Mouse (Mus musculus): ENCODE measurements at regions not wholly inside any gene's neighbourhood (a gene's known extent, or its start where the extent isn't known, plus 50 kb on each side); places are given as distances from the start of the nearest gene placed in this dataset.

- H3K9ac ChIP-seq (ENCODE audit: low read length) = no peak overlapping the region
- ATAC-seq (ENCODE audit: low FRiP score) = no peak
- 96% methylated on average over 1 of the region's 1 CpGs for WGBS
Measured at GRCm38 (mm10) chr6:108910330-108910729, 81.9 kb downstream of the Edem1 start.

GRCm38 (mm10) chr6:108912539-108912938 is 84.1 kb downstream of the Edem1 start:
- WGBS = 54% methylated on average over 7 of the region's 7 CpGs
- Histone ChIP-seq H3K9ac (ENCODE audit: low read length) (no peak overlapping the region), H3K4me1 (ENCODE audit: control insufficient read depth, insufficient read depth, low read length) (no peaks in the 10 kb centered on the region), H3K4me3 (ENCODE audit: low read depth, low read length) (no peak overlapping the region), H3K27me3 (ENCODE audit: control insufficient read depth, insufficient read depth, low read length) (no peaks in the 10 kb centered on the region), H3K4me2 (no peak overlapping the region), H3K9me3 (ENCODE audit: control insufficient read depth, low read length) (no peaks in the 10 kb centered on the region), H3K27ac (ENCODE audit: low read depth, low read length) (no peak overlapping the region), H3K36me3 (ENCODE audit: control insufficient read depth, insufficient read depth, low read length) (no peaks in the 10 kb centered on the region)
- ATAC-seq (ENCODE audit: low FRiP score) = no peak
- no peak for DNase-seq (ENCODE audit: low spot score, missing footprints)

More at GRCm38 (mm10) chr6:108910330-108910729, 81.9 kb downstream of the Edem1 start:
- Histone ChIP-seq H3K9me3 (ENCODE audit: control insufficient read depth, low read length) (no peaks in the 10 kb centered on the region), H3K27ac (ENCODE audit: low read depth, low read length) (no peak overlapping the region), H3K36me3 (ENCODE audit: control insufficient read depth, insufficient read depth, low read length) (no peaks in the 10 kb centered on the region), H3K4me3 (ENCODE audit: low read depth, low read length) (no peak overlapping the region), H3K27me3 (ENCODE audit: control insufficient read depth, insufficient read depth, low read length) (no peaks in the 10 kb centered on the region), H3K4me2 (no peak overlapping the region), H3K4me1 (ENCODE audit: control insufficient read depth, insufficient read depth, low read length) (no peaks in the 10 kb centered on the region)
- no peak for DNase-seq (ENCODE audit: low spot score, missing footprints)

- H3K36me3 ChIP-seq (ENCODE audit: control insufficient read depth, insufficient read depth, low read length) = no peaks in the 10 kb centered on the region
- 74% methylated on average over 2 of the region's 2 CpGs for WGBS
- H3K4me1 ChIP-seq (ENCODE audit: control insufficient read depth, insufficient read depth, low read length) = no peaks in the 10 kb centered on the region
- H3K9ac ChIP-seq (ENCODE audit: low read length) = no peak overlapping the region
- DNase-seq (ENCODE audit: low spot score, missing footprints) = no peak
- H3K4me3 ChIP-seq (ENCODE audit: low read depth, low read length) = no peak overlapping the region
- no peaks in the 10 kb centered on the region for H3K9me3 ChIP-seq (ENCODE audit: control insufficient read depth, low read length)
- H3K4me2 ChIP-seq = no peak overlapping the region
- no peak overlapping the region for H3K27ac ChIP-seq (ENCODE audit: low read depth, low read length)
- ATAC-seq (ENCODE audit: low FRiP score) = no peak
- H3K27me3 ChIP-seq (ENCODE audit: control insufficient read depth, insufficient read depth, low read length) = no peaks in the 10 kb centered on the region
Measured at GRCm38 (mm10) chr6:108919372-108919913, 91.0 kb downstream of the Edem1 start.

GRCm38 (mm10) chr6:108921181-108921580 is 92.7 kb downstream of the Edem1 start:
- WGBS = 91% methylated on average over 3 of the region's 3 CpGs
- no peak overlapping the region for H3K27ac ChIP-seq (ENCODE audit: low read depth, low read length)
- no peak for ATAC-seq (ENCODE audit: low FRiP score)

GRCm38 (mm10) chr6:108922564-108922963 is 94.1 kb downstream of the Edem1 start:
- H3K9me3 ChIP-seq (ENCODE audit: control insufficient read depth, low read length) = no peaks in the 10 kb centered on the region
- H3K27ac ChIP-seq (ENCODE audit: low read depth, low read length) = no peak overlapping the region
- WGBS = 83% methylated on average over 6 of the region's 6 CpGs
- no peak overlapping the region for H3K9ac ChIP-seq (ENCODE audit: low read length)
- H3K27me3 ChIP-seq (ENCODE audit: control insufficient read depth, insufficient read depth, low read length) = no peaks in the 10 kb centered on the region
- H3K4me1 ChIP-seq (ENCODE audit: control insufficient read depth, insufficient read depth, low read length) = no peaks in the 10 kb centered on the region
- H3K36me3 ChIP-seq (ENCODE audit: control insufficient read depth, insufficient read depth, low read length) = no peaks in the 10 kb centered on the region
- ATAC-seq (ENCODE audit: low FRiP score) = no peak
- no peak overlapping the region for H3K4me2 ChIP-seq
- DNase-seq (ENCODE audit: low spot score, missing footprints) = no peak
- H3K4me3 ChIP-seq (ENCODE audit: low read depth, low read length) = no peak overlapping the region

More at GRCm38 (mm10) chr6:108921181-108921580, 92.7 kb downstream of the Edem1 start:
- Histone ChIP-seq H3K4me3 (ENCODE audit: low read depth, low read length) (no peak overlapping the region), H3K4me1 (ENCODE audit: control insufficient read depth, insufficient read depth, low read length) (no peaks in the 10 kb centered on the region), H3K36me3 (ENCODE audit: control insufficient read depth, insufficient read depth, low read length) (no peaks in the 10 kb centered on the region), H3K9me3 (ENCODE audit: control insufficient read depth, low read length) (no peaks in the 10 kb centered on the region), H3K27me3 (ENCODE audit: control insufficient read depth, insufficient read depth, low read length) (no peaks in the 10 kb centered on the region), H3K9ac (ENCODE audit: low read length) (no peak overlapping the region), H3K4me2 (no peak overlapping the region)
- DNase-seq (ENCODE audit: low spot score, missing footprints) = no peak

GRCm38 (mm10) chr6:108928981-108929380 is 100.5 kb downstream of the Edem1 start:
- H3K36me3 ChIP-seq (ENCODE audit: control insufficient read depth, insufficient read depth, low read length) = no peaks in the 10 kb centered on the region
- no peak for DNase-seq (ENCODE audit: low spot score, missing footprints)
- H3K9me3 ChIP-seq (ENCODE audit: control insufficient read depth, low read length) = no peaks in the 10 kb centered on the region
- H3K9ac ChIP-seq (ENCODE audit: low read length) = no peak overlapping the region
- H3K27ac ChIP-seq (ENCODE audit: low read depth, low read length) = no peak overlapping the region
- no peak overlapping the region for H3K4me3 ChIP-seq (ENCODE audit: low read depth, low read length)
- no peaks in the 10 kb centered on the region for H3K27me3 ChIP-seq (ENCODE audit: control insufficient read depth, insufficient read depth, low read length)
- ATAC-seq (ENCODE audit: low FRiP score) = no peak
- H3K4me1 ChIP-seq (ENCODE audit: control insufficient read depth, insufficient read depth, low read length) = no peaks in the 10 kb centered on the region
- no peak overlapping the region for H3K4me2 ChIP-seq

GRCm38 (mm10) chr6:108938646-108939045 is 110.2 kb downstream of the Edem1 start:
- DNase-seq (ENCODE audit: low spot score, missing footprints) (no peak), ATAC-seq (ENCODE audit: low FRiP score) (no peak)
- Histone ChIP-seq H3K4me3 (ENCODE audit: low read depth, low read length) (no peak overlapping the region), H3K9ac (ENCODE audit: low read length) (no peak overlapping the region), H3K4me2 (no peak overlapping the region), H3K9me3 (ENCODE audit: control insufficient read depth, low read length) (no peaks in the 10 kb centered on the region), H3K4me1 (ENCODE audit: control insufficient read depth, insufficient read depth, low read length) (no peaks in the 10 kb centered on the region), H3K36me3 (ENCODE audit: control insufficient read depth, insufficient read depth, low read length) (no peaks in the 10 kb centered on the region), H3K27me3 (ENCODE audit: control insufficient read depth, insufficient read depth, low read length) (no peaks in the 10 kb centered on the region), H3K27ac (ENCODE audit: low read depth, low read length) (no peak overlapping the region)
- 82% methylated on average over 5 of the region's 5 CpGs for WGBS

GRCm38 (mm10) chr6:108942288-108942687 is 113.8 kb downstream of the Edem1 start:
- ATAC-seq (ENCODE audit: low FRiP score) = no peak
- Histone ChIP-seq H3K9ac (ENCODE audit: low read length) (no peak overlapping the region), H3K36me3 (ENCODE audit: control insufficient read depth, insufficient read depth, low read length) (no peaks in the 10 kb centered on the region), H3K4me3 (ENCODE audit: low read depth, low read length) (no peak overlapping the region), H3K4me2 (no peak overlapping the region), H3K27ac (ENCODE audit: low read depth, low read length) (no peak overlapping the region), H3K27me3 (ENCODE audit: control insufficient read depth, insufficient read depth, low read length) (no peaks in the 10 kb centered on the region), H3K9me3 (ENCODE audit: control insufficient read depth, low read length) (no peaks in the 10 kb centered on the region), H3K4me1 (ENCODE audit: control insufficient read depth, insufficient read depth, low read length) (no peaks in the 10 kb centered on the region)
- DNase-seq (ENCODE audit: low spot score, missing footprints) = no peak

- Histone ChIP-seq H3K4me1 (ENCODE audit: control insufficient read depth, insufficient read depth, low read length) (no peaks in the 10 kb centered on the region), H3K27ac (ENCODE audit: low read depth, low read length) (no peak overlapping the region), H3K9ac (ENCODE audit: low read length) (no peak overlapping the region), H3K4me2 (no peak overlapping the region), H3K4me3 (ENCODE audit: low read depth, low read length) (no peak overlapping the region), H3K9me3 (ENCODE audit: control insufficient read depth, low read length) (no peaks in the 10 kb centered on the region), H3K27me3 (ENCODE audit: control insufficient read depth, insufficient read depth, low read length) (no peaks in the 10 kb centered on the region), H3K36me3 (ENCODE audit: control insufficient read depth, insufficient read depth, low read length) (no peaks in the 10 kb centered on the region)
- WGBS = 87% methylated on average over 6 of the region's 6 CpGs
- DNase-seq (ENCODE audit: low spot score, missing footprints) = no peak
- ATAC-seq (ENCODE audit: low FRiP score) = no peak
Measured at GRCm38 (mm10) chr6:108952389-108952788, 123.9 kb downstream of the Edem1 start.

- Histone ChIP-seq H3K4me2 (no peak overlapping the region), H3K27ac (ENCODE audit: low read depth, low read length) (no peak overlapping the region), H3K9me3 (ENCODE audit: control insufficient read depth, low read length) (no peaks in the 10 kb centered on the region), H3K9ac (ENCODE audit: low read length) (no peak overlapping the region), H3K4me1 (ENCODE audit: control insufficient read depth, insufficient read depth, low read length) (no peaks in the 10 kb centered on the region), H3K36me3 (ENCODE audit: control insufficient read depth, insufficient read depth, low read length) (no peaks in the 10 kb centered on the region), H3K27me3 (ENCODE audit: control insufficient read depth, insufficient read depth, low read length) (no peaks in the 10 kb centered on the region), H3K4me3 (ENCODE audit: low read depth, low read length) (no peak overlapping the region)
- DNase-seq (ENCODE audit: low spot score, missing footprints) (no peak), ATAC-seq (ENCODE audit: low FRiP score) (no peak)
Measured at GRCm38 (mm10) chr6:108962810-108963209, 134.4 kb downstream of the Edem1 start.
